Mouse (Mus musculus): ENCODE data around the gene Ntrk3. TPM values are rescaled to one million over a fixed set of nuclear protein-coding genes. Genes with fewer than 3 reads are reported as not detected.

Gene Ntrk3
- polyA plus RNA-seq, 1 experiment, result 104 TPM

GRCm38 (mm10) chr7:78318640-78319039, 419.2 kb downstream of the Ntrk3 start:
- Histone ChIP-seq H3K27ac (replicated peaks; ENCODE audit: low read depth, low read length) (no peak overlapping the region), H3K4me3 (ENCODE audit: insufficient read depth, low read depth, low read length) (no peak overlapping the region), H3K4me1 (ENCODE audit: control insufficient read depth, insufficient read depth, insufficient read length, low read length) (no peaks in the 10 kb centered on the region)

GRCm38 (mm10) chr7:78305770-78306169, 432.0 kb downstream of the Ntrk3 start:
- Histone ChIP-seq H3K4me3 (ENCODE audit: insufficient read depth, low read depth, low read length) (no peak overlapping the region), H3K4me1 (ENCODE audit: control insufficient read depth, insufficient read depth, insufficient read length, low read length) (no peaks in the 10 kb centered on the region), H3K27ac (replicated peaks; ENCODE audit: low read depth, low read length) (no peak overlapping the region)

GRCm38 (mm10) chr7:78305029-78305428, 432.8 kb downstream of the Ntrk3 start:
- no peak overlapping the region for H3K4me3 ChIP-seq (ENCODE audit: insufficient read depth, low read depth, low read length)
- no peaks in the 10 kb centered on the region for H3K4me1 ChIP-seq (ENCODE audit: control insufficient read depth, insufficient read depth, insufficient read length, low read length)

GRCm38 (mm10) chr7:78297290-78297689, 440.5 kb downstream of the Ntrk3 start:
- Histone ChIP-seq H3K4me3 (ENCODE audit: insufficient read depth, low read depth, low read length) (no peak overlapping the region), H3K27ac (replicated peaks; ENCODE audit: low read depth, low read length) (no peak overlapping the region), H3K4me1 (ENCODE audit: control insufficient read depth, insufficient read depth, insufficient read length, low read length) (no peaks in the 10 kb centered on the region)

More at GRCm38 (mm10) chr7:78305029-78305428, 432.8 kb downstream of the Ntrk3 start:
- no peak overlapping the region for H3K27ac ChIP-seq (replicated peaks; ENCODE audit: low read depth, low read length)

GRCm38 (mm10) chr7:78294322-78294721, 443.5 kb downstream of the Ntrk3 start:
- Histone ChIP-seq H3K4me1 (ENCODE audit: control insufficient read depth, insufficient read depth, insufficient read length, low read length) (no peaks in the 10 kb centered on the region), H3K27ac (replicated peaks; ENCODE audit: low read depth, low read length) (no peak overlapping the region), H3K4me3 (ENCODE audit: insufficient read depth, low read depth, low read length) (no peak overlapping the region)

- Histone ChIP-seq H3K4me1 (ENCODE audit: control insufficient read depth, insufficient read depth, insufficient read length, low read length) (no peaks in the 10 kb centered on the region), H3K4me3 (ENCODE audit: insufficient read depth, low read depth, low read length) (no peak overlapping the region), H3K27ac (replicated peaks; ENCODE audit: low read depth, low read length) (no peak overlapping the region)
Observed at GRCm38 (mm10) chr7:78290186-78290585, 447.6 kb downstream of the Ntrk3 start.

- H3K4me1 ChIP-seq (ENCODE audit: control insufficient read depth, insufficient read depth, insufficient read length, low read length), result no peaks in the 10 kb centered on the region
- H3K4me3 ChIP-seq (ENCODE audit: insufficient read depth, low read depth, low read length), result no peak overlapping the region
- H3K27ac ChIP-seq (replicated peaks; ENCODE audit: low read depth, low read length), result no peak overlapping the region
Observed at GRCm38 (mm10) chr7:78286516-78287238, 451.1 kb downstream of the Ntrk3 start.

- Histone ChIP-seq H3K4me1 (ENCODE audit: control insufficient read depth, insufficient read depth, insufficient read length, low read length) (no peaks in the 10 kb centered on the region), H3K4me3 (ENCODE audit: insufficient read depth, low read depth, low read length) (no peak overlapping the region), H3K27ac (replicated peaks; ENCODE audit: low read depth, low read length) (no peak overlapping the region)
Observed at GRCm38 (mm10) chr7:78269506-78270250, 468.1 kb downstream of the Ntrk3 start.

GRCm38 (mm10) chr7:78267461-78268007, 470.3 kb downstream of the Ntrk3 start:
- Histone ChIP-seq H3K4me1 (ENCODE audit: control insufficient read depth, insufficient read depth, insufficient read length, low read length) (no peaks in the 10 kb centered on the region), H3K27ac (replicated peaks; ENCODE audit: low read depth, low read length) (no peak overlapping the region), H3K4me3 (ENCODE audit: insufficient read depth, low read depth, low read length) (no peak overlapping the region)

- H3K27ac ChIP-seq (replicated peaks; ENCODE audit: low read depth, low read length), result no peak overlapping the region
- no peak overlapping the region for H3K4me3 ChIP-seq (ENCODE audit: insufficient read depth, low read depth, low read length)
- no peaks in the 10 kb centered on the region for H3K4me1 ChIP-seq (ENCODE audit: control insufficient read depth, insufficient read depth, insufficient read length, low read length)
Observed at GRCm38 (mm10) chr7:78264432-78265002, 473.3 kb downstream of the Ntrk3 start.

GRCm38 (mm10) chr7:78261420-78262125, 476.2 kb downstream of the Ntrk3 start:
- Histone ChIP-seq H3K4me1 (ENCODE audit: control insufficient read depth, insufficient read depth, insufficient read length, low read length) (no peaks in the 10 kb centered on the region), H3K4me3 (ENCODE audit: insufficient read depth, low read depth, low read length) (no peak overlapping the region), H3K27ac (replicated peaks; ENCODE audit: low read depth, low read length) (no peak overlapping the region)

GRCm38 (mm10) chr7:78258151-78258550, 479.7 kb downstream of the Ntrk3 start:
- Histone ChIP-seq H3K4me1 (ENCODE audit: control insufficient read depth, insufficient read depth, insufficient read length, low read length) (no peaks in the 10 kb centered on the region), H3K27ac (replicated peaks; ENCODE audit: low read depth, low read length) (no peak overlapping the region), H3K4me3 (ENCODE audit: insufficient read depth, low read depth, low read length) (no peak overlapping the region)

- no peak overlapping the region for H3K27ac ChIP-seq (replicated peaks; ENCODE audit: low read depth, low read length)
- H3K4me3 ChIP-seq (ENCODE audit: insufficient read depth, low read depth, low read length), result no peak overlapping the region
- H3K4me1 ChIP-seq (ENCODE audit: control insufficient read depth, insufficient read depth, insufficient read length, low read length), result no peaks in the 10 kb centered on the region
Observed at GRCm38 (mm10) chr7:78253777-78254385, 483.9 kb downstream of the Ntrk3 start.

GRCm38 (mm10) chr7:78248119-78248642, 489.6 kb downstream of the Ntrk3 start:
- no peak overlapping the region for H3K27ac ChIP-seq (replicated peaks; ENCODE audit: low read depth, low read length)
- H3K4me3 ChIP-seq (ENCODE audit: insufficient read depth, low read depth, low read length), result no peak overlapping the region

More at GRCm38 (mm10) chr7:78248119-78248642, 489.6 kb downstream of the Ntrk3 start:
- H3K4me1 ChIP-seq (ENCODE audit: control insufficient read depth, insufficient read depth, insufficient read length, low read length), result no peaks in the 10 kb centered on the region

Measured in brown adipose tissue, adult 24 weeks (tissue).